Mouse (Mus musculus): ENCODE measurements at regions not wholly inside any gene's neighbourhood (a gene's known extent, or its start where the extent isn't known, plus 50 kb on each side); places are given as distances from the start of the nearest gene placed in this dataset.

DNA sequence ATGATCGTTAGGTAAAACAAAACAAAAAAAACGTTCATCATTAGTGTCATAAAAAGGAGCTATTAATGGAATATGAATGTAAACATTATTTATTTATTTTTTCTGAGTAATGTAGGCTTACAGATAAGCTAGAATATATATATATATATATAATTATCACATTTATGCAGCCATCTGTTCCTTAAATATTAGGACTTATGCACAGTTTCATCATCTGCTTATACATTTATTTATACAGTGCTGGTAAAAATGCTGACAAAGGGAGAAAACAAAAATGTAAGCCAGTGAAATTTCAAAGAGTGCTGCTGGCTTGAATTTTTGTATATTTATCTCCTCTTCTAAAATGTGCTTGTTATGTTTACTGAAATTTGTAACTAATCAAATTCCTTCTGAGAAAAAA is 4841.7 kb upstream of the Gm7489 start:
- no peak for DNase-seq (ENCODE audit: low read depth, low spot score)

DNA sequence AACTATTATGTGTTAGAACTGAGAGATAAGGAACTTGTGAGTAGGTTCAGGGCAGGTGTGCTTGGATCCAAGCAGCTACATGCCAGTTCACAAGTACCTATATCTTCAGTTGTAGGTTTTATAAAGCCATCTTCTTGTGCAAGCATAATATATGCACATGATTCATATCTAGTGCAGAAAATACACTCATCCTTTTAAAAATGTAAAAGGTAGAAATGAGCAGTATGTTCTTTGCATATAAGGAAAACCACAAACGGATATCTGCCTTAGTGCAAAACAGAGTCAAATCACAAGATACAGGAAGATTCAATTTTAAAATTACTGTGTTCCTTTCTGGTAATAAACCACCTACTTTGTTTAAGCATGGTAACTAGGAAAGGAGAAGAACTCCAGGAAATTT is 4819.6 kb upstream of the Gm7489 start:
- DNase-seq (ENCODE audit: low read depth, low spot score) = peak; percentile 1

DNA sequence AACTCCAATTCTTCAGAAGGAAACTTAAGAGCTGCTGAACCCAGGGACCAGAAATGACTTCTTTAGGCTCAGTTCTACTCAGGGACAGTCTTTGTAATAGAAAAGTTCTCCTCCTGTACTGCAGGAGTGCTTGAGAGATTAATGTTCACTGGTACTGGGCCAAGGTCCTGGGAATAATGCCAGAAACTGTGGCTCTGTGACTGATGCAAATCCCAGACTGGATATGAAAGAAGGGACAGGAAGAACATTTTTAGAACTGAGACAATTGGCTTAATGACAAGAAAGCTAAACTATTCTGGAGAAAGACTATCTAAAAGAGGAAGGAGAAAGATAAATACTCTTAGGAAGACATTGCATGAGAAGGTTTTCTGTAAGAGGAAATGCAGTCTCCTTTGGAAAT is 4818.8 kb upstream of the Gm7489 start:
- peak; percentile 84 for DNase-seq (ENCODE audit: low read depth, low spot score)

DNA sequence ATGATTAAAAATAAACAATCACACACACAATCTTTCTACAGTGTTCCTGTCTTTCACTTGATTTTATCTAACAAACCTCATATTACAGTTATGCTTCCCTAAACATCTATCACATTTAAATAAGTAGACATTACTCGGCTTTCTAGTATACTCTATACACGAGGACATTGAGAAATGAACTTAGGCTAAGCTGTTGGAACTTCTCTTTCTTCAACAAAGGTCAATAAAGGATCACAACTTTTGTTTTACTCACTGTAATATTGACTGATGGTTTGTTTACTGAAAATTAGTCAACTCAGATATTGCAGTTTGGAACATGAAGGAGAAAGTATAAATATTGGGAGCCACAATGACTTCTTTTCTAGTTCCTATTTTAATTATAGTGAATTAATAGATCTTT is 4818.3 kb upstream of the Gm7489 start:
- no peak for DNase-seq (ENCODE audit: low read depth, low spot score)
